Mouse (Mus musculus) lung, adult 10 weeks (tissue): ENCODE measurements around the gene Zdhhc6. TPM values are rescaled to one million over a fixed set of nuclear protein-coding genes. Genes with fewer than 3 reads are reported as not detected.

Experiments
- polyA plus RNA-seq: library from polyadenylated mRNA; stranded (reverse); fragments of 350-450 nt; fragmentation: Illumina TruSeq; extraction: RNeasy Lipid Tissue Mini Kit (QIAGEN cat#74804); gene quantifications from one replicate; pipeline ENCODE4 v1.2.3, GENCODE M21; 2014; ENCODE audit warnings: low read depth, low replicate concordance; ENCODE audit not compliant: insufficient read depth

Zdhhc6 gene
- polyA plus RNA-seq: 18.9 TPM

GRCm38 (mm10) chr19:55315452-55316108, at the start of gene Zdhhc6:
Gene Zdhhc6, minus strand, starts transcription at chr19:55316032.

GRCm38 (mm10) chr19:55316109-55316714, 380 bp upstream of the Zdhhc6 start, which contains the start of gene Vti1a:
Gene Vti1a, plus strand, starts transcription at chr19:55316295.

GRCm38 (mm10) chr19:55251383-55252124, 64.3 kb downstream of the Zdhhc6 start, which contains the start of gene Acsl5:
Gene Acsl5, plus strand, starts transcription at chr19:55251938.

GRCm38 (mm10) chr19:55241186-55241645, 74.6 kb downstream of the Zdhhc6 start, which contains the start of gene Gucy2g:
Gene Gucy2g, minus strand, starts transcription at chr19:55241236.

Other genes starting within 250 kb of the Zdhhc6 start
- 22.0 TPM for gene Gpam, start 188.8 kb downstream of the Zdhhc6 start, polyA plus RNA-seq
- 0.10 TPM for gene Tectb, start 135.3 kb downstream of the Zdhhc6 start, polyA plus RNA-seq
- gene Gucy2g, start 74.8 kb downstream of the Zdhhc6 start, polyA plus RNA-seq: 0.09 TPM
- 79.6 TPM for gene Acsl5, start 64.1 kb downstream of the Zdhhc6 start, polyA plus RNA-seq
- gene Vti1a, start 263 bp upstream of the Zdhhc6 start, polyA plus RNA-seq: 9.5 TPM